Mouse (Mus musculus): ENCODE measurements at regions not wholly inside any gene's neighbourhood (a gene's known extent, or its start where the extent isn't known, plus 50 kb on each side); places are given as distances from the start of the nearest gene placed in this dataset.

DNA sequence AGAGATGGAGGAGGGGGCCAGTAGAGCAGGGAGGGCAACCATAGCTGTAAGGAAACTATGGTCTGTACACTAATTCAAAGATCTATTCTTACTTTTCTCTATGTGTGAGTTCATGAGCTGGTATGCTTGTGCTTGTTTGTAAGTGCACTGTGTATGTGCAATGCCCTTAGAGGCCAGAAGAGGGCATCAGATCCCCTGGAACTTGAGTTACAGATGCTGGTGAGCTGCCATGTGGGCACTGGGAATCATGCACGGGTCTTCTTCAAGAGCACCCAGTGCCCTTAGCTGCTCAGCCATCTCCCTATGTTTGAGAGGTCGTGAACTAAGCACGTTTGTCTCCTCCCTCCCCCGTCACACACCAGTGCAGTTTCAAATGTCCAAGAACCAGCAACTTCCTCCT lies 68.9 kb downstream of the Tbx3 start:
- Histone ChIP-seq H3K36me3 (ENCODE audit: insufficient read depth, low read length) (no peaks in the 10 kb centered on the region), H3K9ac (replicated peaks; ENCODE audit: low read length) (no peak overlapping the region), H3K4me3 (ENCODE audit: low read length) (no peak overlapping the region), H3K4me1 (ENCODE audit: insufficient read depth, low read length) (no peaks in the 10 kb centered on the region), H3K9me3 (ENCODE audit: low read length) (no peaks in the 10 kb centered on the region), H3K27ac (ENCODE audit: low read length) (no peak overlapping the region), H3K4me2 (replicated peaks; ENCODE audit: low read depth, low read length) (no peak overlapping the region), H3K27me3 (ENCODE audit: insufficient read depth, low read length) (peaks cover 9% of the 10 kb centered on the region)
- WGBS = 52% methylated on average over 4 of the region's 4 CpGs
- no peak for ATAC-seq (ENCODE audit: low FRiP score, low TSS enrichment)

DNA sequence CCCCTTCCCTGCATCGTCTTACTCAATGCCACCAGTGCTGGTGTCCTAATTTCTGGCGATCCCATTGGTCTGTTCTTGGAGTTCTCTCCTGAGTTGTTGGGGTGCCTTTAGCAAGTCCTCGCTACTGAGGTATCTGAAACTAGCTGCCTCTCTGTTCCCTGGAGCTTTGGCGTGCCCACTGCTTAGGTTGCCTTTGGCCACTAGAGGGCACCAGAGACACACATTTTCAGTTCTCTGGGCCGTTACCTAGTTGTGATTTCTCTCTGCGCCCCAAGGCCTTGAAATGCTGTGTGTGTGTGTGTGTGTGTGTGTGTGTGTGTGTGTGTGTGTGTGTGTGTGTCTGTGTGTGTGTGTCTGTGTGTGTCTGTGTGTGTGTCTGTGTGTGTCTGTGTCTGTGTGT lies 70.6 kb downstream of the Tbx3 start:
- 10% methylated on average over 6 of the region's 6 CpGs for WGBS
- Histone ChIP-seq H3K27me3 (ENCODE audit: insufficient read depth, low read length) (peaks cover 9% of the 10 kb centered on the region), H3K9ac (replicated peaks; ENCODE audit: low read length) (no peak overlapping the region), H3K9me3 (ENCODE audit: low read length) (no peaks in the 10 kb centered on the region), H3K4me2 (replicated peaks; ENCODE audit: low read depth, low read length) (0 out of 2 replicates have a peak overlapping the region, but pooled peaks have one; percentile 3), H3K4me1 (ENCODE audit: insufficient read depth, low read length) (no peaks in the 10 kb centered on the region), H3K36me3 (ENCODE audit: insufficient read depth, low read length) (no peaks in the 10 kb centered on the region), H3K4me3 (ENCODE audit: low read length) (no peak overlapping the region), H3K27ac (ENCODE audit: low read length) (no peak overlapping the region)
- 0 out of 2 replicates have a peak, but pooled peaks have one; percentile 46 for ATAC-seq (ENCODE audit: low FRiP score, low TSS enrichment)

DNA sequence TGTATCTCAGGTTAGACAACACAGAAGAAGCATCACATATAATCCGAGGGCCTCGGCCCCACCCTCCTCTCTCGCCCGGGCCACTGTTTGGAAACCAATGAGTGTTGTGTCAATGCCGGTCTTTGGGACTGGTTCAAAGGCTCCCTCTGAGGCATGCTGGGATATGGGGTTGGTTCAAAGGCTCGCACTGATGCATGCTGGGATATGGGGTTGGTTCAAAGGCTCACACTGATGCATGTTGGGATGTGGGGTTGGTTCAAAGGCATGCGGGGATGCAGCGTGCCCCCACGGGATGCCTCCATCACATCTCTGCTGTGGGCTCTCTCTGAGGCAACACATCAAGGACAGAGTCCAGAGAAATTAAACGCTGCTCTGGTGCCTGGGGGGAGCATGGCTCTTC lies 73.3 kb downstream of the Tbx3 start:
- Histone ChIP-seq H3K27me3 (ENCODE audit: insufficient read depth, low read length) (peaks cover 28% of the 10 kb centered on the region), H3K27ac (ENCODE audit: low read length) (no peak overlapping the region)
- 81% methylated on average over 10 of the region's 10 CpGs for WGBS

DNA sequence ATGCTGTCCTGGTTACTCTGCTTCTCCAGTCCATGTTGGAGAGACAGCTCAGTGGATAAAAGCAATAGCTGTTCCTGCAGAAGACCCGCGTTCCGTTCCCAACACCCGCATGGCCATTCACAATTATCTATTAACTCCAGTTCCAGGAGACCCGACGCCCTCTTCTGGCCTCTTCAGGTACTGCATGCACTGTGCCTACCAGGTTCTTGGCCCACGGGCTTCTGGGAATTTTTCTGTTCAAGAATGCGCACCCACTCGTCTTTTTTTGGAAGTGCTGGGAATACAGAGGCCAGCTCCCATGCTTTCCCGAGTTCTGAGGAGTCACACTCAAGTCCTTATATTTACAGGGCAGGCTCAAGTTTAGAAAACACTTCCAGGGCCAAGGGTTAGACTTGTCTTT lies 76.6 kb downstream of the Tbx3 start:
- Histone ChIP-seq H3K36me3 (ENCODE audit: insufficient read depth, low read length) (no peaks in the 10 kb centered on the region), H3K4me1 (ENCODE audit: insufficient read depth, low read length) (peaks cover 6% of the 10 kb centered on the region), H3K27ac (ENCODE audit: low read length) (no peak overlapping the region), H3K4me2 (replicated peaks; ENCODE audit: low read depth, low read length) (no peak overlapping the region), H3K4me3 (ENCODE audit: low read length) (no peak overlapping the region), H3K9me3 (ENCODE audit: low read length) (peaks cover 7% of the 10 kb centered on the region; the same call in 1 of the 2 replicates), H3K9ac (replicated peaks; ENCODE audit: low read length) (no peak overlapping the region), H3K27me3 (ENCODE audit: insufficient read depth, low read length) (peaks cover 48% of the 10 kb centered on the region)
- ATAC-seq (ENCODE audit: low FRiP score, low TSS enrichment) = no peak
- 73% methylated on average over 10 of the region's 10 CpGs for WGBS

More for the DNA sequence above, 73.3 kb downstream of the Tbx3 start:
- Histone ChIP-seq H3K4me1 (ENCODE audit: insufficient read depth, low read length) (peaks cover 3% of the 10 kb centered on the region; the same call in 1 of the 2 replicates), H3K4me3 (ENCODE audit: low read length) (no peak overlapping the region), H3K4me2 (replicated peaks; ENCODE audit: low read depth, low read length) (no peak overlapping the region), H3K9ac (replicated peaks; ENCODE audit: low read length) (no peak overlapping the region), H3K9me3 (ENCODE audit: low read length) (peaks cover 7% of the 10 kb centered on the region; the same call in 1 of the 2 replicates), H3K36me3 (ENCODE audit: insufficient read depth, low read length) (no peaks in the 10 kb centered on the region)
- ATAC-seq (ENCODE audit: low FRiP score, low TSS enrichment) = no peak

DNA sequence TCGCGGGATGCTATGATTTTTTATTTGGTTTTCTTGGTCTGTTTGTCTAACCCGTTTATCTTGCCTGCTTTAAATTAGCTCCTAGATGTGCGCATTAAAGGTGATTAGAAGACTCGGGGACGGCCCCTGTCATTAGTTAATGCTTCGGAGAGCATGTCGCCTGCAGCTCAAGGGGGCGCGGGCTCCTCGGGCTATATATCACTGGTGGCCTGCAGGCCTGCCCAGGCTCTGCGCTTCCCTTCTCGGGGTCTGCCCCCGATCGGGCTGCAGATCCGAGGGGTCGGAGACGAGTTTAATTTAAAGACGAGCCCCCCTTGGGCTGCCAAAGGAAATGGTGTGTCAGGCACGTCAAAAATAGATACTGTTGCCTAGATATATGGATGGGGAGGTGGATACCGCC lies 78.2 kb downstream of the Tbx3 start:
- Histone ChIP-seq H3K27me3 (ENCODE audit: insufficient read depth, low read length) (peaks cover 45% of the 10 kb centered on the region), H3K36me3 (ENCODE audit: insufficient read depth, low read length) (no peaks in the 10 kb centered on the region), H3K27ac (ENCODE audit: low read length) (no peak overlapping the region), H3K9ac (replicated peaks; ENCODE audit: low read length) (no peak overlapping the region; the same call in 1 of the 2 replicates), H3K4me2 (replicated peaks; ENCODE audit: low read depth, low read length) (peak overlapping the region; percentile 43), H3K9me3 (ENCODE audit: low read length) (peaks cover 7% of the 10 kb centered on the region; the same call in 1 of the 2 replicates), H3K4me3 (ENCODE audit: low read length) (peak overlapping the region; percentile 21), H3K4me1 (ENCODE audit: insufficient read depth, low read length) (peaks cover 6% of the 10 kb centered on the region)
- WGBS = under 1% methylated on average over 21 of the region's 21 CpGs
- ATAC-seq (ENCODE audit: low FRiP score, low TSS enrichment) = no peak

DNA sequence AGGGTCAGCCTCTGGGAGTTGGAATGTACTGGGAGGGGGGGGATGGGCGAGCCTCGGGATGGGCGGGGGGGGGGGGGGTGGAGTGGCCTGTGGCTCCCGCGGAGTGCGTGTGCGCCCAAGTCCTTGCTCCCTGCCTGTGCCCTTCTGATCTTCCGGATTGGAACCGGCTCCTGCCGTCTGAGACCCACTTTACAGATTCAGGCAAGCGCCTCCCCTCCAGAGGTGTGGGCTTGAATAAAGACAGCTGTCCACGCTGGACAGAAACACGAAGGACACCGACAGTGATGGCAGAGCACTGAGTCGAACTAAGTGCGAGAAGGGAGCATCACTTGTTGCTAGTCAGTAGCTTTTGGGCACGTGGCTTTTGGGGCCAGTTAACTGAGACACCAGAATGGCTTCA lies 78.7 kb downstream of the Tbx3 start:
- ATAC-seq (ENCODE audit: low FRiP score, low TSS enrichment) = no peak
- no peaks in the 10 kb centered on the region for H3K36me3 ChIP-seq (ENCODE audit: insufficient read depth, low read length)
- H3K4me2 ChIP-seq (replicated peaks; ENCODE audit: low read depth, low read length) = peak overlapping the region; percentile 43; the same call in 1 of the 2 replicates
- H3K27me3 ChIP-seq (ENCODE audit: insufficient read depth, low read length) = peaks cover 45% of the 10 kb centered on the region
- no peak overlapping the region for H3K9ac ChIP-seq (replicated peaks; ENCODE audit: low read length)
- no peak overlapping the region for H3K27ac ChIP-seq (ENCODE audit: low read length)
- peaks cover 6% of the 10 kb centered on the region for H3K4me1 ChIP-seq (ENCODE audit: insufficient read depth, low read length)
- WGBS = 3% methylated on average over 16 of the region's 17 CpGs
- H3K9me3 ChIP-seq (ENCODE audit: low read length) = peaks cover 7% of the 10 kb centered on the region; the same call in 1 of the 2 replicates
- no peak overlapping the region for H3K4me3 ChIP-seq (ENCODE audit: low read length)

DNA sequence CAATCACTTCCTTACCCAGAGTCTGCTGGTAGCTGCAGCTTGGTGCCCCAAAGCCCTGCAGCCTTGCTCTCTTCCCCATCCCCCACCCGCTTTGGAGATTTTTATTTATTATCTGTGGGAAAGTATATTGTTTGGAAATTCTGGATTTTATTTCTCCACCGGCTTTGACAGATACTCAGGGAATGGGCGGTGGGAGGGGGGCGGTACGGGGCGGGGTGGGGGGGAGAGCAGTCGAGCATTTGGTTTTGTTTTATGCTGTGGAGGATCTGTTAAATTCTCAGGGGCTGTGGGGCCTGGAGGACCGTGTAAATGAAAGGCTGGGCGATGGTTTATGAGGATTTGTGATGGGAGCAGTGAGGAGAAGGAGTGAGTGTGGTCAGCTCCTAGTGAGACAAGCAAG lies 76.7 kb upstream of the Tbx5 start:
- no peak overlapping the region for H3K4me3 ChIP-seq (ENCODE audit: low read length)
- H3K4me2 ChIP-seq (replicated peaks; ENCODE audit: low read depth, low read length) = no peak overlapping the region
- ATAC-seq (ENCODE audit: low FRiP score, low TSS enrichment) = no peak
- H3K27ac ChIP-seq (ENCODE audit: low read length) = no peak overlapping the region
- H3K27me3 ChIP-seq (ENCODE audit: insufficient read depth, low read length) = peaks cover 20% of the 10 kb centered on the region
- WGBS = 42% methylated on average over 9 of the region's 9 CpGs
- H3K9ac ChIP-seq (replicated peaks; ENCODE audit: low read length) = no peak overlapping the region
- peaks cover 4% of the 10 kb centered on the region; the same call in 1 of the 2 replicates for H3K9me3 ChIP-seq (ENCODE audit: low read length)
- no peaks in the 10 kb centered on the region for H3K4me1 ChIP-seq (ENCODE audit: insufficient read depth, low read length)
- H3K36me3 ChIP-seq (ENCODE audit: insufficient read depth, low read length) = no peaks in the 10 kb centered on the region

DNA sequence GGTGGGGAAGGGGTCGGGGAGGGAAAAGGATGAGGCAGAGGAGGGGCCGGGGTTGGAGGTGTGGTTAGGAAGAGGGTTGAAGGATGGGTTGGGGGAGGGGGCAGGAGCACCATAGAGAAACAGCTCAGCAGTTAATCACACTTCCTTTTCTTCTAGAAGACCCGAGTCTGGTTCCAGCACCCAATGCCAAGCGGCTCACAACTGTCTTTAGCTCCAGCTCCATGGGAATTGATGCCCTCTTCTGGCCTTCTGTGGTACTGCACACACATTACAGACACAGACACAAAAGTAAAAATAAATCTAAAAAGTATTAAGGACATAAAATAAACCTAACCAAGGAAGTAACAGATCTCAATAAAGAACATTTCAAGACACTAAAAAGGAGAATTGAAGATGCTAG lies 73.6 kb upstream of the Tbx5 start:
- WGBS = 62% methylated on average over 4 of the region's 4 CpGs
- Histone ChIP-seq H3K9me3 (ENCODE audit: low read length) (peaks cover 4% of the 10 kb centered on the region; the same call in 1 of the 2 replicates), H3K4me2 (replicated peaks; ENCODE audit: low read depth, low read length) (no peak overlapping the region), H3K4me1 (ENCODE audit: insufficient read depth, low read length) (no peaks in the 10 kb centered on the region), H3K27me3 (ENCODE audit: insufficient read depth, low read length) (peaks cover 13% of the 10 kb centered on the region), H3K9ac (replicated peaks; ENCODE audit: low read length) (no peak overlapping the region), H3K4me3 (ENCODE audit: low read length) (no peak overlapping the region), H3K36me3 (ENCODE audit: insufficient read depth, low read length) (no peaks in the 10 kb centered on the region), H3K27ac (ENCODE audit: low read length) (no peak overlapping the region)
- ATAC-seq (ENCODE audit: low FRiP score, low TSS enrichment) = no peak

DNA sequence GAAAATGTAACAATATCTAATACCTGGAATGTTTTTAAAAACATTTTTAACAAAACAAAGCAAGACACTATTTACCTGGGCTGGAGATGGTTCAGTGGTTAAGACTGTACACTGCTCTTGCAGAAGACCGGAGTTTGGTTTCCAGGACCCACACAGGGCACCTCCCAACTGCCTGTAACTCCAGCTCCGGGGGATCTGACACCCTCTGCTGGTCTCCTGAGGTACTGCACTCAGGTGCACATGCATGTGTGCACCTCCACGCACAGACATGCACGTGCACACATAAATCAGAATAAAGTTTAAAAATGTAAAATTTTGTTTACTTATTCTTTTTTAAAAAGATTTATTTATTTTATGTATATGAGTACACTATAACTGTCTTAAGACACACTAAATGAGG lies 70.4 kb upstream of the Tbx5 start:
- H3K27ac ChIP-seq (ENCODE audit: low read length) = no peak overlapping the region
- H3K4me2 ChIP-seq (replicated peaks; ENCODE audit: low read depth, low read length) = no peak overlapping the region
- H3K4me1 ChIP-seq (ENCODE audit: insufficient read depth, low read length) = no peaks in the 10 kb centered on the region
- peaks cover 17% of the 10 kb centered on the region for H3K27me3 ChIP-seq (ENCODE audit: insufficient read depth, low read length)
- no peak overlapping the region for H3K4me3 ChIP-seq (ENCODE audit: low read length)
- WGBS = 81% methylated on average over 4 of the region's 4 CpGs
- ATAC-seq (ENCODE audit: low FRiP score, low TSS enrichment) = no peak
- peaks cover 4% of the 10 kb centered on the region; the same call in 1 of the 2 replicates for H3K9me3 ChIP-seq (ENCODE audit: low read length)
- no peaks in the 10 kb centered on the region for H3K36me3 ChIP-seq (ENCODE audit: insufficient read depth, low read length)
- no peak overlapping the region for H3K9ac ChIP-seq (replicated peaks; ENCODE audit: low read length)

DNA sequence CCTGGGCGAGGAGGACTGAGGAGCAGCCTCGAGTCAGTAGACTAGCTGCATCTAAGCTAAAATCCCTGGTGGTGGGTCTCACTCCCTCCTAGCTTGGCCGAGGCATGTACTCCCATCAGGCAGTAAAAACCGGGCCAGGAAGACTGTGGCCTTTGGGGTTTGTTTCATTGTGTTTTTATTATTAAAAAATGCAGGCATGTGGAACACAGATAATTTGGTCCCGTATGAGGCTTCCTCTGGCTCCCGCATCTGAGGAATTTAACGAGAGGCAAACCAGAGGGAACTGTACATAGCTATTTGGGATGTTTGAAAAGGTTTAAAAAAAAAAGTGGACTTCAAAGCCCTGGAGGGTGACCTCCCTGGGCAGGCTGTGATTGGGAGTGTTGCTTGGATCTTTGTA lies 69.1 kb upstream of the Tbx5 start:
- no peak for ATAC-seq (ENCODE audit: low FRiP score, low TSS enrichment)
- Histone ChIP-seq H3K9ac (replicated peaks; ENCODE audit: low read length) (no peak overlapping the region), H3K27ac (ENCODE audit: low read length) (no peak overlapping the region), H3K4me2 (replicated peaks; ENCODE audit: low read depth, low read length) (no peak overlapping the region), H3K27me3 (ENCODE audit: insufficient read depth, low read length) (peaks cover 10% of the 10 kb centered on the region), H3K36me3 (ENCODE audit: insufficient read depth, low read length) (no peaks in the 10 kb centered on the region), H3K4me3 (ENCODE audit: low read length) (no peak overlapping the region), H3K9me3 (ENCODE audit: low read length) (peaks cover 4% of the 10 kb centered on the region; the same call in 1 of the 2 replicates), H3K4me1 (ENCODE audit: insufficient read depth, low read length) (no peaks in the 10 kb centered on the region)
- WGBS = 36% methylated on average over 7 of the region's 7 CpGs

Measured in kidney, embryonic 16.5 days (tissue).